Mouse (Mus musculus) liver, embryonic 18 days (tissue): Measurements from ENCODE around the gene Kcnb1. TPM values are rescaled to one million over a fixed set of nuclear protein-coding genes. Genes with fewer than 3 reads are reported as not detected.

Source experiments
- polyA plus RNA-seq: library from polyadenylated mRNA; depleted of rRNA; stranded (reverse); fragments of >200 nt; gene quantifications from 2 replicates; pipeline ENCODE4 v1.2.3, GENCODE M21; 2012; rRNA removed

Gene Kcnb1
- 0.14 and 0.23 TPM in 2 replicates for polyA plus RNA-seq

GRCm38 (mm10) chr2:167190076-167190399, at the start of gene Kcnb1:
Kcnb1 (minus strand) TSS chr2:167190155.

DNA sequence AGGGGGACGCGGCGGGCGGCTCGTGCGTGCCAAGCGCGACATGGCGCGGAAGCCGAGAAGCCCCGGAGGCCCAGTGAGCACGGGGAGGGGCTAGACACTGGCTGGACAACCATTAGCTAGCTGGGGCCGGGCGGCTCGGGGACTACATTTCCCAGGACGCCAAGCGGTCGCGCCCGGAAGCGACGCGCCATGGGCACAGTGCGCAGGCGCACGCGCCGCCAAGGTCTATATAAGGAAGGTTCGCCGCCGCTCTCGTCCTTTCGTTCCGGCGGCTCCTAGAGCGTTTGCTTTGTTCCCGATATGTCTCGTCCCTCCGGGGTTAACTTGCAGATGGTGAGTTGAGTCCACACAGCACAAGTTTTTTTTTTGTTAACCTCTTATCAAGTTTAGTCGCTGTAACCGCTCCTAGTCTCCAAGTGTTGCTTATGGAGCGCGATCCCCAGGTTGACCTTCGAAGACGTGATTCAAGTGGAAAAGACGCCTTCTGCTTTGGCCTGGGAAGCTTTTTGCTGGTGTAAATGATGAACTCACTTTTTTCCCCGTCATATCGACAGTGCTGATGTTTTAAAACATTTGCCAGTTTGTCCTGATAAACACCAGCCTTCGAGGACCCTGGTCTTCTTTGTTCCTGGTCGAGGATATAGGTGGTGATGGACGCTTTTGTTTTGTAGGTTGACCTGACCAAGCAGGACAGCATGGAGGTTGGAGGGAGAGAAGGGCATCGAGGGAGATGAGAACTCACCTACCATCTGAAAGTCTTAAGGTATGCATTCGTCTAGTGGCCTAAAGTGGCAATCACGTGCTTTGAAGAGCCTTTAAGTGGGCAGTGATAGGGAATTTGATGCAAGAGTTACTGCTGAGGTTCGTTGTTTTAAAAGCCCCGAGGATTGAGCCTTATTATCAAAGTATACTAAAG, 126.7 kb downstream of the Kcnb1 start, which contains the start of gene Znfx1:
Gene Znfx1 (minus strand): TSS at position 51 of the 916 bp plus-strand sequence.

Other genes with a start within 250 kb of the Kcnb1 start
- 16.5 and 18.5 TPM in 2 replicates for gene Stau1, start 193.9 kb downstream of the Kcnb1 start, polyA plus RNA-seq
- gene Ddx27, start 175.0 kb downstream of the Kcnb1 start, polyA plus RNA-seq, result 20.8 and 24.1 TPM in 2 replicates
- 9.6 and 11.2 TPM in 2 replicates for gene Znfx1, start 127.1 kb downstream of the Kcnb1 start, polyA plus RNA-seq
- gene Ptgis, start 50.4 kb upstream of the Kcnb1 start, polyA plus RNA-seq, result 1.2 TPM in 2 replicates
- gene B4galt5, start 159.0 kb upstream of the Kcnb1 start, polyA plus RNA-seq, result 3.5 and 3.7 TPM in 2 replicates
- 12.4 and 14.4 TPM in 2 replicates for gene Slc9a8, start 231.6 kb upstream of the Kcnb1 start, polyA plus RNA-seq